Mouse (Mus musculus): ENCODE data around the gene Foxk2. TPM values are rescaled to one million over a fixed set of nuclear protein-coding genes. Genes with fewer than 3 reads are reported as not detected.
A peak's percentile ranks its signal among the peaks of the same experiment; 100 is the strongest.

Foxk2 gene
- 1 to 10 TPM; 6.3 to 8.5 (median 6.6) TPM for polyA plus RNA-seq (2017; shearing (Covaris generic))

DNA sequence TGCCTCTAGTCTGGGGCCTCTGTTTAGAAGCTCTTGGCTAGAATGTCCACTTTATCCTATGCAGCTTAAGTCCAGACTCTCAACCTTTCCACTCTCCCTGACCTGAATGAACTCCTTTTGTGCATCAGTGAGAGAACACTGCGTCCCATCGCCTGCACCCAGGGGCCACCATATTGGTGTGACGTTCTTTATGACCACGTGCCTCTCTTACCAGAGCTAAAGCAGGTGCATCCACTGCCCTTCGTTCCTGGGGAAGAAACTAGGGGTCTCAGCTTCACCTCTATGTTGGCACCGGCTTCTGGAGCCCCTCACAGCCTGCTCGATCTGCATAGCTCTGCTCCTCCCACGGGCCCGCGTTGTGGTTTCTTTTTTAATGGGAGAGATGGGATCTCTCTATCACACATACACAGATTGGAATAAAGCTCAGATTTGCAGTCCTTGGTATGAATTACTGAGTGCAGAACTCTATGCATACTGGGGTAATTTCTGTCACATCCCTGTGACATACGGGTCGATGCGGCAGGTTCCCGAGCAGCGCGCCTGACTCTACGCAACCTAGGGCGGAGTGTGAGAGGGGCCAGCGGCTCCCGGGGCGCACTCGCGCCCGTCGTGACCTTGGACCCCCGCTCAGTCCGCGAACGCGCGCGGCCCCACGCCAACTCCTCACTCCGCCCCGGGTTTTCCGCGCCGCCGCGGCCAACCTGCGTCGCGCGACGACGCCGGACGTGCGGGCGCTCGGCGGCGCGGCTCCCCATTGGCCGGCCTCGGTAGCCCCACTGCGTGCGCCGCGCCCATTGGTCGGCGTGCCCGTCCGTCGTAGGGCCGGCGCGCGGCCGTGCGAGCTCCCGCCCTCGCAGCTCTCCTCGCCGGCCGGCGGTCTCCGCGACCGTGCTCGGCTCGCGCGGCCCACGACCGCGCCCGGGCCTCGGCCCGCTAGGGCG, at the start of gene Foxk2:
Gene Foxk2 (plus strand): TSS at position 831 of the 941 bp plus-strand sequence.
- peak; percentile 96 for ATAC-seq

DNA sequence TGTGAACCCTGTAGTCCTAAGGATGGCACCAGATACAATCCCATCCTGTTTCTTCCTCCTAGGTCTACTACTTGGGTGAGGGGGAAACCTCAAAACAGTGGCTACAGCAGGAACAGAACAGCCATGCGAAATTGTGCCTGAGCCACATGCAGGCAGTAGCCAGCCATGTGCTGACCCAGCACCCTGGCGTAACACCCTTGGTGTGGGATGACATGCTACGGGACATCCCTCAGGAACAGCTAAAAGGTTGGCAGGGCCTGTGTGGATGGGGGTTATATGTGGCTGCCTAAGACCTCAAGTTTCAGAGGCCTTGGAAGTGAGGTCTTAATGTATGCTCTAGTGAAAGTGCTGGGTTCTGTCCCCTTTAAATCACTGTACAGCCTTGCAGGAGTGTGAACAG, 43.0 kb upstream of the Foxk2 start:
- no peak for ATAC-seq

GRCm38 (mm10) chr11:121219776-121220175, 40.0 kb upstream of the Foxk2 start:
- no peak for ATAC-seq

- no peak for ATAC-seq
Measured at GRCm38 (mm10) chr11:121220771-121221170, 39.0 kb upstream of the Foxk2 start.

DNA sequence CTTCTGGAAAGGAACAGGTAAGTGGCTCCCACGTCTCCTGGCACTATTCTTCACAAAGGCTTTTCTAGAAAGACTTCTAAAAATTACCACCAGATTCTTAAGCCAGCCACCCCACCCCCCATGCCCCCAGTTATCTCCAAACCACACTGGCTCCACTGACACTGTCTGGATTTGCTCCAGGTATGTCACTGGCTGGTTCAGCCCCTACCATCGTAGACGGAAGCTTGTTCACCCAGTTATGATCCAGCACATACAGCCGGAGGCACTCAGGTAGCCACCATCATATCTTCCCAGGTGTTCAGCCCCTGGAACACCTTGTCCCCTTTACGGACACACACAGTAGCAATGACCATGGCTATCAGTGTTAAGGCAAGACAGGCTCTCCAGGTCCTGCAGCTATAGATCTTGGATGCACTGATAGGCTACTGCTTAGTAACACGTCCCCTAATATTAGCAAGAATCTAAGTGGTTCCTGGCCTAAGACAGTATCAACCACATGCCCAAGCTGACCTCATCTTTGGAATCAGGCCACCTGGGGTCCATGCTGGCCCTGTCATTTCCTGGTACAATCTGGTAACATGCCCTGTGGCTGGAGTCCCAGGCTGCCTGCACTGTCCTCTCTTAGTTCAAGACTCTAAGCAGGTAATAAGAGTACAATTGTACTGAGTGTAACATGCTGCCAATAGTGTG, 38.3 kb upstream of the Foxk2 start:
- ATAC-seq, result no peak

DNA sequence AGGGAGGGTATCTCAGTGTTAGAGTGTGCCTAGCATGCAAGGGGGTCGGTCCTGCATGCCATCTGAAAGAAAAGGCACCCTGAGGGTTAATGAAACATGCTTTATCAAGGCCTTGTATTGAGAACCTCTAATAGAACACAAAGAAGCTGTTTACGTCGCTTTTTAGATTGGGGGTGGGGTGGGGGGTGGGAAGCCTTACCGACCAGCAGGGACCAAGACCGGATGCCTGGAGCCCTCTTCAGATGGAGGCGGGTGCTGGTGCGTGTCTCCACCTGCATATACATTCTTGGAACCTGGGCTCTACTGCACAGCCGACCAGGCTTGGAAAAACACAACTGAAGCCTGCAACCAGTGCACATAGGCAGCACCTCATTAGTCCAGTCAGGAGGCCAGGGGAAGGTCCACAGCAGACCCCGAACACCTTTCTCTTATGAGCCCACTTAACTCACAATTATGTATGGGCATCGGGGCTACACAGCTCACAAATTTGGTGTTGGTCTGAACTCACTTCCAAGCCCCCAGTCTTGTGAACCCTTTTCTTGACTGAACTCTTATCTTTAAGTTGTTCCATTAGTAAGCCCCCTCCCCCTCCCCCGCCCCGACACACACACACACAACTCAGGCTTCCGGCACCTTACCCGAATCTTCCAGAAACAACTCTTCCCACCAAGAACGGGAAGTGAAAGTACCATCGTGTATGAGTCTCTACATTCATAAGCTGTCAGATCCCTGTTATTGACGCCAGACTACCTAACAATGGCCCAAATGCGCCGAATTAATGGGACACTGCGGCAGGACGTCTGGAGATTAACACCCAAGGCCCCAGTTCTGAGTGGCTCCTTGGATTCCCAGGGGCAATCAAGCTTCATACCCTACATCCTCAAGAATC, 31.4 kb upstream of the Foxk2 start:
- ATAC-seq, result peak; percentile 21

DNA sequence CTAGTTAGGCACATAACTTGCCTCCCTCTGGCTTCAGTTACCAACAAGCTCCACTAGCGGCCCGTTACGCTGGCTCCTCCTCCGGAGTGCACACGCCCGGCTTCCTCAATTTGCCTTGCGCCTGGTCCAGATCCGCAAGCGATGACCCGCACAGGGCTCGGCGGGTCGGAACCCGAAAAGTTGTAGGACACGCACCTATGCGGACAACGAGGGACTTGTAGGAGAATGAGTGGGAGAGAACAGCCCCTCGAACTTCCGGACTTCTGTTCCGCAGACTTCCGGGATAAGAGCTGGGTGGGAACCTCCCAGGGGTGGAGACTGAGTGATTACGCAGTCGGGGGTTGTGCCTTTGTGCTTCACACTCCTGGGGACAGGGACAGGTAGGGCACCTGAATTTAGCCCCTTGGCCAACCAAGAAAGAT, 30.8 kb upstream of the Foxk2 start, which contains the start of gene Cybc1:
Gene Cybc1 (minus strand): TSS at position 305 of the 422 bp plus-strand sequence.
- ATAC-seq, result peak; percentile 99

GRCm38 (mm10) chr11:121231191-121231590, 28.6 kb upstream of the Foxk2 start:
- no peak for ATAC-seq

DNA sequence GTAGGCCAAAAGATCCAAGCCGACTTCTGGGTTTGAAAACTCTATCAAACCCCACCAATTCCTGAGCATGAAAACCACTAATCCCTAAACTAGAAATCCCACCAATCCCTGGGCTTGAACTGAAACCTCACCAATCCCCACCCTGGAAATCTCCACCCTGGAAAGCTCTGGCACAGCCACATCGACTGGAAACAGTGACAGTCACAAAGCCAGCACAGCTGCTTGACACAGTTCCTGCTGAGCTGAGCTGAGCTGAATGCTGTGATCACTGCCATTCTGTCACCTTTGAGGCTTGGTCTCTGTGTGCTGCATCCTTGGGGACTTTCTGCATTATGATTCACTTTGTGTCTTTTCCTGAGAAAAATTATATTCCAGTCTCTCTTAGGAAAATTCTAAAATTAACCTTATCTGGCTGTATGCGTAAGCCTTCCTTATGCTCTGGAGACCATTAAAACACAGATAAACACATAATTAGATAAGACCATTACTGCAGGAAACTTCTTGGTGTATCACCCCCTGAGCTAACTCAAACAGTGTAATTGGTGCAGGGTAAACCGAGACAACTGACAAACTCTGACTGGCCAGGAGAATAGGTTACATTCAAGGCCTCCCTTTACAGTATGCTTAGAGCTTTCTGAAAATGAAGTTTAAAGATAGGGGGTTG, 28.0 kb upstream of the Foxk2 start:
- no peak for ATAC-seq

DNA sequence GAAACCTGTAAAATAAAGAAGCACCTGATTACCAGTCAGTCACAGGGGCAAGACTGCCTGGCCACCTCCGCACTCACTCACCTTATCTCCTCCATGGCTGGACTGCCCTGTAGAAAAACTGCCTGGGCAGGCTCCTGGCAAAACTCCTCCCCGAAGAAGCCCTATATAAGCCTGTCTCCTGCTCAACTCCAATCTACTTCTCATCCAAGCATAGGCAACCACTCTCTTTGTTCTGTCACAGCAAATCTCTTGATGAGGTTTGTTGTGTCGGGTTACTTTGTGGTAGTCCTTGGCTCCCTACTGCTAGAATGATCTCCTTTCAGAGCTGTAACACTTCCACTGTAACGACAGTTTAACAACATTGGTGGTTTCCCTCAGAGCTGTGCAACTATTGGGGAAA, 27.1 kb upstream of the Foxk2 start:
- ATAC-seq, result no peak

GRCm38 (mm10) chr11:121235475-121236238, 24.1 kb upstream of the Foxk2 start:
- no peak for ATAC-seq

- peak; percentile 94 for ATAC-seq
Measured at GRCm38 (mm10) chr11:121236564-121237344, 23.0 kb upstream of the Foxk2 start, which contains the start of gene Narf. TSS of gene Narf (plus strand) at chr11:121237253.

DNA sequence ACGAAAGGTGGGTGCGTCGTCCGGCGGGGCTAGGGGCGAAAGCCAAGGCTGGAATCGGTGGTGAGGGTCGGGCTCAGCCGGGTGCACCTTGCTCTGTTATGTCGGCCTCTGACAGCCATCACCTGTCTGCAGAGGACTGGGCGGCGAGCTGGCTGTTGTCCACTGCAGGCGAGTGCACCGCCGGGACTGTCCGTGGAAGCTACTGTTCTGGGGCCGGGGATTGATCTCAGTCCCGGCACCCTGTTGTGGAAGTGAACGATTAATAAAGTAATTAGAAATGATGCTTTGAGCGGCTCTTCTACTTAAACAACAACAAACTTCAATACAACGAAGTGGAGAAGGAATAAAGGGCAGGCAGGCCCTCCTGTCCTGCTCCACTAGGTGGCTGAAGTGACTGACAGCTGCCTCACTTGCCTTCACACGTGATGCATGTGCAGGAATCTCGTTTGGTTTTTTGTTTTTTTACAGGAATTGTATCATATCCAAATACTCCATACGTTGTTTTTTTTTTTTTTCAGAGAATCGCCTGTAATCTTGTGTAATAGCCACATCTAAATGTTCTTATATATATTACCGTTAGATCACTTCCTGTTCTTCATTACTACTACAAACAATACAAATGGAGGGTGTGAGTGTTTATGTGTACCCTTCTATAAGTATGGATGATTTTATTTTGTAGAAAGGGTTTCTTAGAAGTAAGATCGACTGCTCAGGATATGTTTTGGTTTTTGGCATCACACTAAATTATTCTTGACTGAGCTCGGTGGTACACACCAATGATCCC, 22.3 kb upstream of the Foxk2 start:
- ATAC-seq, result no peak

GRCm38 (mm10) chr11:121239669-121240068, 20.1 kb upstream of the Foxk2 start:
- no peak for ATAC-seq

GRCm38 (mm10) chr11:121250196-121250595, 9.6 kb upstream of the Foxk2 start:
- no peak for ATAC-seq

GRCm38 (mm10) chr11:121260211-121260906, 569 bp downstream of the Foxk2 start:
- no peak for ATAC-seq

GRCm38 (mm10) chr11:121261074-121261473, 1.3 kb downstream of the Foxk2 start:
- ATAC-seq, result no peak

- ATAC-seq, result no peak
Measured at GRCm38 (mm10) chr11:121277516-121277915, 17.7 kb downstream of the Foxk2 start.

DNA sequence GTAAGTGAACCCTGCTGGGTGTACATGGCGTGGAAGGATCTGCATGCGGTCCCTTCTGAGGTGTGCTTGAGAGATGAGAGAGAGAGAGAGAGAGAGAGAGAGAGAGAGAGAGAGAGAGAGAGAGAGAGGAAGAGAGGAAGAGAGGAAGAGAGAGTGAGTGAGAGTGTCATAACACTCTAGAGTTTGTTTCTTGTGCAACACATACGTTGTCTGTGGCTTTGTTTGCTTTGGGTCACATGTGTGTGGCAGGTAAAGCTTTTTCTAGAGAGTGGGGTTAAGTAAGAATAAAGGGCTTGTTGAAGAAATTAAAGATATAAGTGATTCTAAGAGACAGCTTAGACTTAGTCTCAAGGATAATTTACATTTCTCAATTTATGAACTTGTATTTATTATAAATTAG, 18.2 kb downstream of the Foxk2 start:
- ATAC-seq, result no peak
